Mouse (Mus musculus) spleen, adult 2 months (tissue): Measurements from ENCODE around the gene Lrrc38. TPM values are rescaled to one million over a fixed set of nuclear protein-coding genes. Genes with fewer than 3 reads are reported as not detected.

Source experiments
- DNase-seq, 2 experiments: peaks; one replicate each; pipeline versions ENCODE4 v3.0.0 to v3.0.0-alpha.2; 2012 to 2021; ENCODE audit warnings: low spot score in 2 of 2, low read depth in 1 of 2
- H3K27ac ChIP-seq: fragments of 200-500 bp; 2 replicates; pipeline ENCODE4 v1.5.1; 2012; ENCODE audit warnings: low read length, inconsistent platforms; ENCODE audit not compliant: insufficient read depth
- H3K27me3 ChIP-seq: fragments of 200-500 bp; 2 replicates; pipeline ENCODE4 v1.6.1; 2012; ENCODE audit warnings: mild to moderate bottlenecking, moderate library complexity, low read length, inconsistent platforms; ENCODE audit not compliant: control insufficient read depth, insufficient read depth
- H3K36me3 ChIP-seq: fragments of 200-500 bp; 2 replicates; pipeline ENCODE4 v1.6.1; 2012; ENCODE audit warnings: mild to moderate bottlenecking, low read length, inconsistent platforms; ENCODE audit not compliant: control insufficient read depth, insufficient read depth
- H3K4me1 ChIP-seq: fragments of 200-500 bp; 2 replicates; pipeline ENCODE4 v1.6.1; 2011; ENCODE audit warnings: inconsistent platforms; ENCODE audit not compliant: control insufficient read depth, insufficient read depth, insufficient read length
- H3K4me3 ChIP-seq: fragments of 200-500 bp; 2 replicates; pipeline ENCODE4 v1.5.1; 2011; ENCODE audit warnings: mild to moderate bottlenecking, inconsistent platforms; ENCODE audit not compliant: insufficient read depth, insufficient read length; ENCODE audit errors: extremely low read depth
- CTCF ChIP-seq: fragments of 200-500 bp; IDR thresholded peaks from 2 replicates; pipeline ENCODE4 v1.5.1; 2011; ENCODE audit warnings: mild to moderate bottlenecking, inconsistent platforms; ENCODE audit not compliant: insufficient read depth, insufficient read length, insufficient replicate concordance; ENCODE audit errors: extremely low read depth
- POLR2A ChIP-seq: fragments of 200-500 bp; IDR thresholded peaks from 2 replicates; pipeline ENCODE4 v1.6.1; 2011; ENCODE audit warnings: low read depth, low read length, inconsistent platforms
- WGBS: fragments of 180-500 bp; shearing (Covaris S2); methylation state at CpG from one replicate; pipeline ENCODE4 v1.1.7; 2018; 5-methylcytosine and 5-hydroxymethylcytosine counted together
- polyA plus RNA-seq: library from polyadenylated mRNA; depleted of rRNA; stranded (reverse); fragments of >200 nt; gene quantifications from 2 replicates; pipeline ENCODE4 v1.2.3, GENCODE M21; 2012

The Lrrc38 gene
- polyA plus RNA-seq, 1 experiment, result not detected

DNA sequence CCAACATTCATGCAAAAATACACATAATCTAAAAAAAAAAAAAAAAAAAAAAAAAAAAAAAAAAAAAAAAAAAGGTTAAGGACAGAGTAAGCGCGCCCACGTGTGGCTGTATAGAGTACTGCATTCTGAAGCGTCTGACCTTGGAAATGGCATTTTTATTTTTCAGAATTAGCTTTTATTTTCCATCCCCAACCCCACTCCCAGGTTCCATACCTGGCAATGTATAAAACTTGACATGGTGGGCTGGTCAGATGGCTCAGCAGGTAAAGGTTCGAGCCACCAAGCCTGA lies 31.1 kb downstream of the Lrrc38 start:
- WGBS, result 2% methylated on average over 5 of the region's 5 CpGs
- Histone ChIP-seq H3K4me1 (no peaks in the 10 kb centered on the region), H3K4me3 (no peak overlapping the region), H3K36me3 (no peaks in the 10 kb centered on the region), H3K27me3 (no peaks in the 10 kb centered on the region), H3K27ac (no peak overlapping the region)
- TF ChIP-seq CTCF, result no peak
- no peak for TF ChIP-seq POLR2A
- no peak for DNase-seq

DNA sequence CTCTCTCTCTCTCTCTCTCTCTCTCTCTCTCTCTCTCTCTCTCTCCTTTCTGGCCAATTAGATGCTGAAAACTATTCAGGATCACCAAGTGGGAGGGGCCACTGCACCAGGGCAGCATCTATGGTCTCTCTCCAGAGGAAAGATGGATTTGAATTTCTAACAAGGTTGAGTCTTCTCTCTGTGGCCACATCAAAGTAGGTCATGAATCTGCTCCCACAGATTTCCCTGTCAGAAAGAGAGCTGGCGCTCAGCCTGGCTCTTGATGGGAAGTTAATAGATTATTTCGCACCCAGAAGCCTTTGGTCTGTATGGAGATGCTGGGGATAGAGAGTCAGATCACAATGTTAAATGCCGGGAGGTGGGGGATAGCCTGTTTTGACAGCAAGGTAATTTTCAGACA lies 32.6 kb downstream of the Lrrc38 start:
- H3K4me1 ChIP-seq, result no peaks in the 10 kb centered on the region
- H3K27me3 ChIP-seq, result no peaks in the 10 kb centered on the region
- no peaks in the 10 kb centered on the region for H3K36me3 ChIP-seq
- H3K4me3 ChIP-seq, result no peak overlapping the region
- TF ChIP-seq POLR2A, result no peak
- no peak for TF ChIP-seq CTCF
- no peak for DNase-seq
- no peak overlapping the region for H3K27ac ChIP-seq
- WGBS, result 75% methylated on average over 3 of the region's 3 CpGs

GRCm38 (mm10) chr4:143383646-143384045 lies 34.1 kb downstream of the Lrrc38 start:
- Histone ChIP-seq H3K36me3 (no peaks in the 10 kb centered on the region), H3K27ac (no peak overlapping the region), H3K4me3 (no peak overlapping the region), H3K27me3 (no peaks in the 10 kb centered on the region), H3K4me1 (no peaks in the 10 kb centered on the region)
- whole genome bisulfite sequencing, result 52% methylated on average over 4 of the region's 4 CpGs
- no peak for TF ChIP-seq CTCF
- TF ChIP-seq POLR2A, result no peak
- DNase-seq, result no peak

- Histone ChIP-seq H3K27me3 (0 out of 2 replicates have a peak, but pooled peaks cover 2% of the 10 kb centered on the region), H3K36me3 (no peaks in the 10 kb centered on the region), H3K4me1 (no peaks in the 10 kb centered on the region; the same call in 1 of the 2 replicates), H3K4me3 (no peak overlapping the region), H3K27ac (no peak overlapping the region)
- no peak for DNase-seq
- 9% methylated on average over 39 of the region's 43 CpGs for WGBS
- no peak for TF ChIP-seq POLR2A
- TF ChIP-seq CTCF, result no peak
These were observed 39.6 kb downstream of the Lrrc38 start for GRCm38 (mm10) chr4:143388955-143389702.

DNA sequence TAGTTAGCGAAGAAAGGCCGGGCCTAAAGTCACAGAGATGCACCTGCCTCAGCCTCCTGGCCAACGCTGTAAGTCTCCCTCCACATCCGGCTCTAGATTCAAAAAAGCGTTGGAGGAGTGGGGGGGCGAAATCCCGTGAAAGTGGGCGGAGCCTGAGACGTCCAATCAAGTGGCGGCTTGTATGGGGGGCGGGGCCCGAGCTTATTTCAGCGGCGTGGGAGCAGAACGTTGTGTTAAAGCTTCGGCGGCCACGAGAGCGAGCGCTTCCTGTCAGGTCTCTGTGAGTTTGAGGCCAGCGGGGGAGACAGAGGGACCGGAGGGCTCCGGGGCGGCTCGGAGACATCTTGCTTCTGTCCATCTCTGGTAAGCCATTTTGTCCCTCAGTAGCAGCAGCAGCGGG lies 44.6 kb downstream of the Lrrc38 start, which contains the start of gene Pramel1:
Pramel1 (plus strand) TSS at position 248 of the 400 bp plus-strand sequence.
- no peaks in the 10 kb centered on the region for H3K36me3 ChIP-seq
- H3K27ac ChIP-seq, result no peak within 1 kb of the TSS
- no peaks in the 10 kb centered on the region; the same call in 1 of the 2 replicates for H3K4me1 ChIP-seq
- TF ChIP-seq POLR2A (no peak), CTCF (no peak)
- H3K27me3 ChIP-seq, result 0 out of 2 replicates have a peak, but pooled peaks cover 1% of the 10 kb centered on the region
- DNase-seq, result no peak
- 83% methylated on average over 26 of the region's 26 CpGs for WGBS
- no peak within 1 kb of the TSS for H3K4me3 ChIP-seq

DNA sequence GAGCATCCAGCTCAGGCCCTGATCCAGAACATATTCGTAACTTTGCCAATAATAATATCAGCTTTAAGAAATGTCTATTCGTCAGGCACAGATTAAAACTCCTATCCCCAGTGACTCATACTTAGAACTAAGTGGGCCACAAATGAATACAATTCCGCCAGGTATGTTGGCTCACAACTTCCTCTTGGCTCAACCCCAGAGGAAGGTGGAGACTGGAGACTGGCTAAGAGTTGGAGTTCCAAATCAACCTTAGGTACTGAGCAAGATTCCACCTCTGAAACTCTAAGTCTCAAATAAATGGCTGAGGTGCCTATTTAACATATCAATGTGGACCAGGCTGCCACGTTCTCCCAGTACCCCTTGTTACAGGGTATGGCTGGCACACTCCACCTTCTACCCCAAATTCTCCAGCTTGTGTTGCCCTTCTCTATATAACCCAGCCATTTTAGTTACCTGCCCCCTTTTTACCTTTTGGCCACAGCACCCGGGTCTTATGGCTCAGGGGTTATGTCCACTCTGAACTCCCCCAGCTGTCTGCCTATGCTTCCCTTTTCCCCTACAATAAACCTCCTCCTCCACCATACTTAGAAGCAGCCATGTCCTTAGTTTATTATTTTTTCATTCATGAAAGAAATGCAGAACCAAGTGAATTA lies 62.1 kb downstream of the Lrrc38 start:
- no peaks in the 10 kb centered on the region for H3K27me3 ChIP-seq
- H3K27ac ChIP-seq, result no peak overlapping the region
- peak in 1 of 2 experiments; percentile 7 for DNase-seq
- peaks cover 2% of the 10 kb centered on the region; the same call in 1 of the 2 replicates for H3K4me1 ChIP-seq
- peaks cover 4% of the 10 kb centered on the region for H3K36me3 ChIP-seq
- 77% methylated on average over 5 of the region's 5 CpGs for WGBS
- H3K4me3 ChIP-seq, result peak overlapping the region; percentile 84; the same call in 1 of the 2 replicates
- TF ChIP-seq CTCF, result no peak
- TF ChIP-seq POLR2A, result no peak
